In the genomic region with DNA sequence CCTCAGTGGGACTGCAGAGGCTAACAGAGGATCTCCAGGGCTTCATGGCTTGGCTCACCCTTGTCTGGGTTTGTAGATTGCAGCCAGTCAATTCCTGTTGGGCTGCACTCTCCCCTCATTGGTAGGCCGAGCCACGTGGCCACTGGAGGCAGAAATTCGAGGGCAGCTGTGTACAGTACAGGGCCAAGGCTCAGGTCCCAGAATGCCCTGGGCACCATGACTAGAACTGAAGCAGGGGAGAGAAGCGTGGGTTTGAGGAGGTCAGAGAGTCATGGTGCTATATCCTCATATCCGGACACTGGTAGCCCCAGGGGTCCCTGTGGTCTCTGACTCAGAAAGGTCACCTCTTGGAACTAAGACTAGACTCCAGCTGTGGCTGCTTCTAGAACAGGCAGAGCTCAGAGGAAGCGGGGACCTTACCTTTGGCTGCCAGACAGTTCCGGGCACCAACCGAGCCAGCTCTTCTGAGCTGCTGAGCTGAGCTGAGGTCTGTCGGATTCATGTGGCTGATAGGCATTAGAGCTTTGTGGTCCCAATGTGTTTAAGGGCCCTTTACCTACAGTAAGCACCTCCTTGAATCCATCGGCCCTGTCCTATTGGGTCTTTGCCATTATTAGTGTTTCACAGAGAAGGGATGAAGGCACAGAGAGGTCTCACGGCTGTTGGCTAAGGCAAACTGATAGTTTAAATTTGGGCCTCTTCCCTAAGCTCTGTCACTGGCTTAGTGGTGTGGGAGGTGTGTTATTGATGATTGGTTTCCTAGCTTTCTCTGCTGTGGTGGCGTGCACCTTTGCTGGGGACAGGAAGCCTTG, we compare ENCODE assay signal across 7 mouse cellular contexts.
DNase-seq lines count a peak whose midpoint lies in the region; TF ChIP-seq lines count a peak whose summit lies in the region.

No protein-coding gene starts in this region.

- no peak overlapping the region for H3K4me3 ChIP-seq in embryonic fibroblast, embryonic 13.5 days (ENCODE audit: insufficient read depth, low read length)

- TF ChIP-seq CTCF in embryonic fibroblast, embryonic 13.5 days (IDR thresholded peaks at IDR 0.05; ENCODE audit: borderline replicate concordance, insufficient read depth, low read length), result no peak

- DNase-seq in spleen, postnatal 36 days (ENCODE audit: low spot score in 2 of 2), result peak; percentile 39 to 49
- DNase-seq in spleen, adult 18-20 months, result no peak
- DNase-seq in kidney, postnatal 10 days, result peak; percentile 58
- peak; percentile 61 to 73 for DNase-seq in natural killer cell, adult 2 months (ENCODE audit: low spot score in 2 of 2)
- DNase-seq in cerebellum, adult 9-10 months, result no peak
- DNase-seq in urinary bladder, postnatal 4 days (ENCODE audit: low spot score in 2 of 2), result no peak

- peaks cover 45% of the 10 kb centered on the region for H3K4me1 ChIP-seq in embryonic fibroblast, embryonic 13.5 days (ENCODE audit: control insufficient read depth, insufficient read depth, low read length)

- peak overlapping the region; percentile 58 for H3K27ac ChIP-seq in embryonic fibroblast, embryonic 13.5 days (ENCODE audit: insufficient read depth, low read length)

- TF ChIP-seq POLR2A in embryonic fibroblast, embryonic 13.5 days (IDR thresholded peaks at IDR 0.05; ENCODE audit: low read depth, low read length), result no peak

Comparison
In these comparisons a context has a peak if more than half of its experiments do, and no peak if none do; other contexts are left out.
1. DNase-seq: peak in spleen, postnatal 36 days (2 of 2), kidney, postnatal 10 days (single experiment) and natural killer cell, adult 2 months (2 of 2); none in spleen, adult 18-20 months (0 of 2), cerebellum, adult 9-10 months (single experiment) and urinary bladder, postnatal 4 days (0 of 2).